Mouse (Mus musculus): ENCODE measurements around the gene Sdhaf1.

GRCm38 (mm10) chr7:30322285-30322667, 1.4 kb downstream of the Sdhaf1 start:
- no peak for TF ChIP-seq GATA1 (IDR thresholded peaks at IDR 0.05; ENCODE audit: borderline replicate concordance, low read length)
- TF ChIP-seq FLI1 (IDR thresholded peaks at IDR 0.05; ENCODE audit: low read length) = no peak

All from megakaryocyte, embryonic 14.5 days (primary cell).